Mouse (Mus musculus): Measurements from ENCODE around the gene Neurod2. TPM values are rescaled to one million over a fixed set of nuclear protein-coding genes. Genes with fewer than 3 reads are reported as not detected.
A peak's percentile ranks its signal among the peaks of the same experiment; 100 is the strongest.

Neurod2 gene
- polyA plus RNA-seq, 1 experiment from 2014 or later: 0.10 TPM

DNA sequence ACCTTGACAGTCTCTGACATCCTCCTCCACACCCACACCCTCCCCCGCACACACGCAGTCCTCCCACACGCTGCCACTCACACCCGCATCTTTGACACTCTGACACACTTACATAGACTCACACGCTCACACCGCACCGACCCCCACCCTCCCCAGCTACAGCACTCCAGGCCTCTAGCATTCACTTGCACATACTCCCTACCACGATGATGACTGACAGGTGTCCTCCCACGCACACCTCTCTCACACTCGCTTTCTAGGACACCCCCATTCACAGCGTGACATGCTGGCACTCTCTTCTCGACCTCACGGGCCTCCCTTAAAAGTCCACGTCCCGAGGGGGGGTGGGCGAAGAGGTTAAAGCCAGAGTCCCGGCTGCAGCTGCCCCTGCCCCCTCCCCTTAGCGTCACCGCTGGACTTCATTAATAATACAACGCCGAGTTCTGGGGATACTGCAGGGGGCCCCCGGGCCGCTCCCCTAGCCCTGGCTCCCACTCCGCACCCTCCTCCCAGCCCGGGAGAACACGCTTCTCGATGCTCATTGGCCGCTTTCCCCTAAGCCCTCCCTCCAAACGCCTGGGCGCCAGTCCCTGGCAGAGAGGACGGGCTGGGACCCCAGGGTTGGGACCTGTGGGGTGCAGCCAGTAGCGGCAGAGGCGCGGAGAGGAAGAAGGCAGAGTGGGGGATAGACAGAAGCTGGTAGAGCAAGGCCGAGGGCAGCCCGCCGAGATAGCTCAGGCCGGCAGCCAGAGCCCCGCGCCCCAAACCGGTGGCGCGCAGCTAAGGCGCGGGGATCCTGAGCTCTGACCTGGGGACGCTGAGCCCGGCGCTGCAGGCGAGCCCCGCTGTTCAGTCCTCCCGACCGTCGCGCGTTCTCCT, 18.9 kb upstream of the Neurod2 start, which contains the start of gene Ppp1r1b:
TSS of gene Ppp1r1b (plus strand) at position 322 of the 879 bp plus-strand sequence.
- 2% methylated on average over 55 of the region's 55 CpGs for WGBS
- Histone ChIP-seq H3K27me3 (replicated peaks; ENCODE audit: control insufficient read depth, insufficient read depth, low read length) (peaks cover 93% of the 10 kb centered on the region), H3K4me3 (ENCODE audit: low read depth, low read length) (peak within 1 kb of the TSS; percentile 42), H3K9me3 (ENCODE audit: control insufficient read depth, low read length) (no peaks in the 10 kb centered on the region), H3K27ac (ENCODE audit: low read depth, low read length) (no peak within 1 kb of the TSS), H3K9ac (ENCODE audit: low read depth, low read length) (no peak within 1 kb of the TSS), H3K36me3 (ENCODE audit: control insufficient read depth, insufficient read depth, low read length) (no peaks in the 10 kb centered on the region), H3K4me1 (replicated peaks; ENCODE audit: control insufficient read depth, insufficient read depth, low read length) (peaks cover 10% of the 10 kb centered on the region), H3K4me2 (peak within 1 kb of the TSS; percentile 71)
- DNase-seq (ENCODE audit: low spot score): no peak
- 0 out of 2 replicates have a peak, but pooled peaks have one; percentile 15 for ATAC-seq (replicated peaks; ENCODE audit: low FRiP score)

DNA sequence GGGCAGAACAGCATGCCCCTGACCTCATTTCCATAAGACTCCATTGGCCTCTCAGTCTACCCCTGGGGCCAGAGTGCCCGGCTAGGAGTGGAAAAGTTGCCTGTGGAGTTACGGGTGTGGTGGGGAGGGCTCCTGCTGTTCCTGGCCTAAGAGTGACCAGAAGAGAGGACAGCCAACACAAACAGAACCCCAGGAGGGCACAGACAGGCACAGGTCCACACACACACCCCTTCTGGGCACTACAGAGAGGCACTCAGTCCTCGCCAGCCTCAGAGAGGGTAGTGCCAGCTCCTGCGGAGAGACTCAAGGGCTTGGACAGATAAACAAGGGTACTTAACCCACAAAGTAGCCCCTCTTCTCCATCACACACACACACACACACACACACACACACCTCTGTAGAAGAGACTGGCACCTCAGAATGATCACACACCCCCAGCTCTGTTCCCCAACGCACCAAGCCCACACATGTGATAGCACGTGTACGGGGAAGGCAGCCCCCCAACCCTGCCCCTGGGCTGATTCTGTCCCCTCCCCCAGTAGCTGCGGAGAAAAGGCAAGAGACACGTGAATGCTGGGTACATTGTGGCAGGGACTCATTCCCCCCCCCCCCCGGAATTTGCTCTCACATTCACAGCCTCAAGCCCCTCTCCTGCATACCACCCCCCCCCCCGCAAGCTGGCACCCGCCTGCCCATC, 18.1 kb upstream of the Neurod2 start:
- no peak overlapping the region for H3K9ac ChIP-seq (ENCODE audit: low read depth, low read length)
- no peak overlapping the region for H3K4me2 ChIP-seq
- WGBS: 10% methylated on average over 12 of the region's 12 CpGs
- no peaks in the 10 kb centered on the region for H3K9me3 ChIP-seq (ENCODE audit: control insufficient read depth, low read length)
- no peaks in the 10 kb centered on the region for H3K36me3 ChIP-seq (ENCODE audit: control insufficient read depth, insufficient read depth, low read length)
- ATAC-seq (replicated peaks; ENCODE audit: low FRiP score): no peak
- no peak for DNase-seq (ENCODE audit: low spot score)
- H3K4me1 ChIP-seq (replicated peaks; ENCODE audit: control insufficient read depth, insufficient read depth, low read length): peaks cover 10% of the 10 kb centered on the region
- H3K27me3 ChIP-seq (replicated peaks; ENCODE audit: control insufficient read depth, insufficient read depth, low read length): peaks cover 86% of the 10 kb centered on the region
- H3K4me3 ChIP-seq (ENCODE audit: low read depth, low read length): no peak overlapping the region
- H3K27ac ChIP-seq (ENCODE audit: low read depth, low read length): no peak overlapping the region

DNA sequence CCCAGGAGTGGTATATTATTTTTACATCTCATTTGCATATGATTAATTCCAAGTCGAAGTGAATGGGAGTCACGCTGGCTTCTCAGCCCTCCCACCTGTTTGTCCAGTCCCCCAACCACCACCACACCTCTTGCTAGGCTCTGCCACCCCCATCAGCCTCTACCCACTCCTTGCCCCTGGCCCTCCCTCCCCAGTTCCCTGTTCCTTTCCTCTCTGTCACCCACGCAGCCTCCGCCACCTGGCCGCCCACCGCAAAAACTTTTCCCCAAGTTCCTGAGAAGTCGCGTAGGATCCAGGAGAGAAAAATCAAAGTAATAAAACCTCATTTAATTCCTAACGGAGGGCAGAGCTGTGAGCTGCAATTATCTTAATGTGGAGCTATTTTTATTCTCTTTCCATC, 16.7 kb upstream of the Neurod2 start:
- H3K4me1 ChIP-seq (replicated peaks; ENCODE audit: control insufficient read depth, insufficient read depth, low read length): peaks cover 13% of the 10 kb centered on the region
- WGBS: 18% methylated on average over 9 of the region's 9 CpGs
- no peaks in the 10 kb centered on the region for H3K36me3 ChIP-seq (ENCODE audit: control insufficient read depth, insufficient read depth, low read length)
- H3K4me3 ChIP-seq (ENCODE audit: low read depth, low read length): no peak overlapping the region
- H3K4me2 ChIP-seq: no peak overlapping the region
- no peaks in the 10 kb centered on the region for H3K9me3 ChIP-seq (ENCODE audit: control insufficient read depth, low read length)
- DNase-seq (ENCODE audit: low spot score) (no peak), ATAC-seq (replicated peaks; ENCODE audit: low FRiP score) (no peak)
- H3K27ac ChIP-seq (ENCODE audit: low read depth, low read length): no peak overlapping the region
- H3K27me3 ChIP-seq (replicated peaks; ENCODE audit: control insufficient read depth, insufficient read depth, low read length): peaks cover 86% of the 10 kb centered on the region
- H3K9ac ChIP-seq (ENCODE audit: low read depth, low read length): no peak overlapping the region

DNA sequence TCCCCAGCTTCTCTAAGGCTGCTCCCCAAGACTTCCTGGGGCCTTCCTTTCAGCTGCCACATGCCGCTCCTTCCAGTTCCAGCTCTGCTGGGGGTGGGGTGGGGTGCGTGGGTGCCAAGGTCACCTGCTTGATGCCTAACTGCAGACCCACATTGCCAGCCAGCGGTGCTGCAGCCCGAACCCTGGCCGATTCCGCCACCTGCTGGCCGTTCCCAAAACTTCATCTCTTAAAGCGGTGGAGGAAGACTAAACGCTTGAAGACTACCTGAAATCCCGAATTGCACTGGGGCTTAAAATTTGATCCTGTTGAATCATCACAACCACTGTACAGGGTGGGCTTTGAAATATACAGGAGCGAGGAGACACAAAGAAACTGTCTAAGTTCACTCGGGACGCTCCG, 15.8 kb upstream of the Neurod2 start:
- Histone ChIP-seq H3K9me3 (ENCODE audit: control insufficient read depth, low read length) (no peaks in the 10 kb centered on the region), H3K4me2 (peak overlapping the region; percentile 35; the same call in 1 of the 2 replicates), H3K4me3 (ENCODE audit: low read depth, low read length) (no peak overlapping the region), H3K36me3 (ENCODE audit: control insufficient read depth, insufficient read depth, low read length) (no peaks in the 10 kb centered on the region), H3K27ac (ENCODE audit: low read depth, low read length) (no peak overlapping the region), H3K4me1 (replicated peaks; ENCODE audit: control insufficient read depth, insufficient read depth, low read length) (peaks cover 13% of the 10 kb centered on the region), H3K9ac (ENCODE audit: low read depth, low read length) (no peak overlapping the region), H3K27me3 (replicated peaks; ENCODE audit: control insufficient read depth, insufficient read depth, low read length) (peaks cover 84% of the 10 kb centered on the region)
- WGBS: 2% methylated on average over 14 of the region's 14 CpGs
- no peak for ATAC-seq (replicated peaks; ENCODE audit: low FRiP score)
- peak; percentile 66 for DNase-seq (ENCODE audit: low spot score)

DNA sequence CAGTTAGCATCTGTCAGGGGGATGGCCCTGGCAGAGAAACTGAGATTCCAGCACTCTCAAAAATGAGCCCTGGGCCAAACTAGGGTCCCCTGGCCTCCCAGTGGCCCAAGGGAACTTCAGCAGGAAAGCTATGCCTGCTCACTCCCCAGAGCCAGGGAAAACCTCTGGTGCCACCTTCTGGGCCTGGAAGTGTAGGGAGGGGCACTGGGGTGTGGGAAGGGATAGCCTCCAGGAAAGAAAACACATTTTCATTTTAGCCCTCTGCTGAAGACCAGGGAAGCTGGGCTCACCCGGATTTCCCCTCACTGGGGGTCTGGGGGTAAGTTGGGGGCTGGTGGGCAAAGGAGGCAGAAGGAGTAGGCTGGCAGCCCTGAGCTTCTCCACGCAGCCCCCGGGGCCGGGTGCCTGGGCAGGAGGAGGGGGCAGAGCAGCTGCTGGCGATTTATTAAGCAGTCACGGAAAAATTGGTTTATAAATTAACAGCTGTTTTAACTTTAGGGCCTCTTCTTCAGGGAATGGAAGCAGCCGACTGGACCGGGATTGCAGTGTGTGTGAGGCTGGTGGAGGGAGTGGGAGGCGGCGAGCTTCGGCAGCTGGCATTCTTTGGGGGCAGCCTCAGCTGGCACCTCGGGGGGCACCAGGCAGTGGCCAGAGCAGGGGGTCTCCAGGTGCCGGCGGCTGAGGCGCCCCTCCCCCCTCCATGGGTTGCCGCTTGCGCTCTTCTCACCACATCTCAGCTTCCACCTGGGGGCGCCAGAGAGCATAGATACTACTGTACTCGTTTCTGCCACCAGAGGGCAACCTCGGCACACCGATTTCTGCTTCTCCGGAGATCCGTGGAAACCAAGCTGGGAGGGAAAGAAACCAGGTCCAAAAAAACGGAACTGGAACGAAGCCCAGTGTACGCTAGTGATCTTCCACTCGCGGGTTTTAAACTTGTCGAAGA, 12.8 kb upstream of the Neurod2 start:
- Histone ChIP-seq H3K9ac (ENCODE audit: low read depth, low read length) (no peak overlapping the region), H3K4me2 (peak overlapping the region; percentile 47), H3K27ac (ENCODE audit: low read depth, low read length) (no peak overlapping the region), H3K4me3 (ENCODE audit: low read depth, low read length) (0 out of 2 replicates have a peak overlapping the region, but pooled peaks have one; percentile 6), H3K4me1 (replicated peaks; ENCODE audit: control insufficient read depth, insufficient read depth, low read length) (peaks cover 12% of the 10 kb centered on the region), H3K36me3 (ENCODE audit: control insufficient read depth, insufficient read depth, low read length) (no peaks in the 10 kb centered on the region), H3K27me3 (replicated peaks; ENCODE audit: control insufficient read depth, insufficient read depth, low read length) (peaks cover 84% of the 10 kb centered on the region), H3K9me3 (ENCODE audit: control insufficient read depth, low read length) (no peaks in the 10 kb centered on the region)
- ATAC-seq (replicated peaks; ENCODE audit: low FRiP score): no peak
- 3% methylated on average over 29 of the region's 29 CpGs for WGBS
- peak; percentile 86 for DNase-seq (ENCODE audit: low spot score)

DNA sequence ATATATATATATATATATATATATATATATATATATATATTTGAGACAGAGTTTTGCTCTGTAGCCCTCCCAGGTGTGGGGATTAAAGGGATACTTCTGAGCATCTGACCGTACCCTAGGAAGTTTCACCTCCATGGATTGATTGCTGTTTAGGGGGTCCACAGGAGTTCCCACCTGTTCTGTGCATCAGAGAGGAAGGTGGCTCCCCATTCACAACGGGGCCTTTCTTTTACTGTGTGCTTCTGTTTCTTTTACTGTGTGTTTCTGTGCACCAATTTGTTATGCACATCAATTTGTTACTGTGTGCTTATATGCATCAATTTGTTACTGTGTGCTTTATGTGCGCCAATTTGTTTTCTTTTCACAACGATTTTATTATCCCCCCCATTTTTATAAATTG, 11.7 kb upstream of the Neurod2 start:
- ATAC-seq (replicated peaks; ENCODE audit: low FRiP score) (no peak), DNase-seq (ENCODE audit: low spot score) (no peak)
- WGBS: 65% methylated on average over 4 of the region's 4 CpGs

DNA sequence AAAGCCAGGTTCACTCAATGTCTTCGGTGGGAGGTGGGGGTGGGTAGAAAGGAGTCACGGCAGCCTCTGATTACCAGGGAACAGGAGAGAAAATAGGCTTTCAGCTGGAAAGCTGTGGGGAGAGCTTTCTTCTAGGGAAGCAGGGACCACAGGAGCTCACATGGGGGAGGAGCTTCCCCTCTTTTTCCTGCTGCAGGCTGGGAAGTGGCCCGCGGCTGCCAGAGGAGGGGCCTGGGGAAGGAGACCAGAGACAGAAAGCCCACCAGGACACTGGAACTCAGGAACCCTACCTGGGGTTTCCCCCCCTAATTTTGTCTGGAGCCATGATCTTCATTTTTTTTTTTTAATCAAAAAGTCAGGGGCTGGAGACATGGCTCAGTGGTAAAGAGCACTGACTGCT, 11.1 kb upstream of the Neurod2 start:
- Histone ChIP-seq H3K9me3 (ENCODE audit: control insufficient read depth, low read length) (no peaks in the 10 kb centered on the region), H3K4me3 (ENCODE audit: low read depth, low read length) (no peak overlapping the region), H3K36me3 (ENCODE audit: control insufficient read depth, insufficient read depth, low read length) (no peaks in the 10 kb centered on the region), H3K27ac (ENCODE audit: low read depth, low read length) (no peak overlapping the region), H3K9ac (ENCODE audit: low read depth, low read length) (no peak overlapping the region), H3K4me2 (no peak overlapping the region), H3K4me1 (replicated peaks; ENCODE audit: control insufficient read depth, insufficient read depth, low read length) (peaks cover 12% of the 10 kb centered on the region), H3K27me3 (replicated peaks; ENCODE audit: control insufficient read depth, insufficient read depth, low read length) (peaks cover 84% of the 10 kb centered on the region)
- 12% methylated on average over 3 of the region's 4 CpGs for WGBS
- no peak for ATAC-seq (replicated peaks; ENCODE audit: low FRiP score)
- no peak for DNase-seq (ENCODE audit: low spot score)

More for the DNA sequence above, 11.7 kb upstream of the Neurod2 start:
- Histone ChIP-seq H3K4me3 (ENCODE audit: low read depth, low read length) (no peak overlapping the region), H3K4me1 (replicated peaks; ENCODE audit: control insufficient read depth, insufficient read depth, low read length) (peaks cover 12% of the 10 kb centered on the region), H3K36me3 (ENCODE audit: control insufficient read depth, insufficient read depth, low read length) (no peaks in the 10 kb centered on the region), H3K9ac (ENCODE audit: low read depth, low read length) (no peak overlapping the region), H3K27ac (ENCODE audit: low read depth, low read length) (no peak overlapping the region), H3K27me3 (replicated peaks; ENCODE audit: control insufficient read depth, insufficient read depth, low read length) (peaks cover 84% of the 10 kb centered on the region), H3K4me2 (no peak overlapping the region), H3K9me3 (ENCODE audit: control insufficient read depth, low read length) (no peaks in the 10 kb centered on the region)

DNA sequence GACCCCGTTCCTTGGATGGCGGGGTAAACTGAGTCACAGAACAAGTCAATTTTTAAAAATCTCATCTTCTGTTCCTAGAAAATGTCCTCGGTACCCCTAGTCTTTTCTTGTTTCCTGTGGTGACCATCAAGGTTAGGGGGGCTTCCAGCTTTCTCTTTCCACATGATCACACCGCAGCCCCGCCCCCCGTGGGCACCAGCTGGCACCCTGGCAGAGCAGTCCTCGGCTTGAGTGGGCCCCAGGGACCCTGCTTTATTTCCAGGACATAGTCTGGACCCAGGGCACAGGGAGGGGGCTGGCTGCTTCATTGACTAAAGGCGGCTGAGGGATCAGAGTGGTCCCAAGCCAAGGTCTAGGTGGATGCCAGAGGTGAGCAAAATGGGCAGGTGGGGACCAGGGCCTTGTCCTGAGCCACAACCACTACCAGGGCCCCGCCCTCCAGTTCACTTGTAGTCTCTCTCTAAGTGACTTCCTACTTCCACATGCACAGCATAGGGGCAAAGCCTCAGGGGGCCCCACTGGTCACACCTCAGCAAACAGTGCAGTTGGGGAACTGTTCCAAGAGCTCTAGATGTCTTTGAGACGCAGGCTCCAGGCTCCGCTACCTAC, 10.3 kb upstream of the Neurod2 start:
- H3K36me3 ChIP-seq (ENCODE audit: control insufficient read depth, insufficient read depth, low read length): no peaks in the 10 kb centered on the region
- 9% methylated on average over 11 of the region's 11 CpGs for WGBS
- no peak overlapping the region for H3K27ac ChIP-seq (ENCODE audit: low read depth, low read length)
- no peak overlapping the region for H3K9ac ChIP-seq (ENCODE audit: low read depth, low read length)
- H3K27me3 ChIP-seq (replicated peaks; ENCODE audit: control insufficient read depth, insufficient read depth, low read length): peaks cover 85% of the 10 kb centered on the region
- no peak for ATAC-seq (replicated peaks; ENCODE audit: low FRiP score)
- no peak for DNase-seq (ENCODE audit: low spot score)
- peak overlapping the region; percentile 49; the same call in 1 of the 2 replicates for H3K4me3 ChIP-seq (ENCODE audit: low read depth, low read length)
- peaks cover 13% of the 10 kb centered on the region for H3K4me1 ChIP-seq (replicated peaks; ENCODE audit: control insufficient read depth, insufficient read depth, low read length)
- no peak overlapping the region for H3K4me2 ChIP-seq
- no peaks in the 10 kb centered on the region for H3K9me3 ChIP-seq (ENCODE audit: control insufficient read depth, low read length)
